Mouse (Mus musculus) T-helper 17 cell (primary cell): ENCODE measurements around the gene Mef2a.

Source experiments
- in situ Hi-C, 2 experiments: fragments of 300-600 bp; cut with MboI, MseI; formaldehyde crosslinking; loops; 1 replicate in 1 of 2; 2 replicates in 1 of 2; pipeline ENCODE4 v1.15.1; 2025; ENCODE audit warnings: high pct_unique_total_duplicates in 2 of 2

Mef2a gene

DNA sequence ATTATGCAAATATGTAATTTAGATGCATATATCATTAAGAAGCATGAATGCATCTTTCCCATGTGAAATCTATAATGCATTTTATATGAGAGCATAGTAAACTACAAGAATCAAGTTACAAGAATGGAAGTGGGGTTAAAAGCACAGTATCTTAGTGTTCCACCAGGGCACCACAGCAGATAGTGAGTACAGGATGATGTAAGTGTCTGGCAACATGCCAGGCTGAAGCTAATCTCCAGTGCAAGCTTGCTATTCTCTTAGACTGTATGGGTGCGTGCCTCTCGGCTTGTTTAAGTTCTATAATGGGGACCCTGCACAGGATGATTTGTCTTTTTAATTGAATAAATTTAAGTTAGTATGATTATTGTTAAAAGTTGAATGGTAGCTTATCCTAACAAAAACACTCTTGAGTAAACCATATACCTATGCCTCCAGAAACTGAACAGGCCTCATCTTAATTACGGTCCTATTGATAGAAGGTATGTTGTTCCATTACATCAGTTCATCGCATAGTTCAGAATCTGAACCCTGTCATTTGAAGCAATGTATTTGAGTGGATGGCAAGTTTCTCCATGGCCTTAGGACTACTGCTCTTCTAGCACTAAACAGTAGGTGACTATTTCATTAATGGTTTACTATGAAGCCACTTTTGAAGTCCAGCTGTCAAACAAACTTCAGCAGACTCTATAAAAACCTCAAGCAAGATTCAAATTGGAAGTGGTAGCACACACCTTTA, 112.7 kb downstream of the Mef2a start:
- in situ Hi-C loops, result no loop called here

DNA sequence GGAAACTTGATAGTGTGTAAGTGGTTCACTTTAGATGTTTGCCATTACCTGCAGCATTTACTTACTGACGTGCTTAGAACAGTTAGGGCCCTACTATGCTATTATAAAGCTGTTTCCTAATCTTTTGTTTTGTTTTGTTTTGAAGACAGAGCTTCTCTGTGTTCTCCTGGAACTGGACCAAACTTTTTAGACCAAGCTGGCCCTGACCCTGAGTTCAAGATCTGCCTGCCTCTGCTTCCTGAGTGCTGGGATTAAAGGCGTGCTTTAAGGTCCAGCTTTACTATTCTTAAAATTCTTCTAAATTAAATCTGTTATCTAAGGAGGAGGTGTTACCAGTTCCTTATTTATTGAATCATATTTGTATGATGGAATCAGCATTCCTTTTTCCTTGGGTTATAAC, 126.6 kb downstream of the Mef2a start:
- in situ Hi-C loops, result loop anchor here (10.0 to 25.0 kb wide), 2 partner anchors 109 to 116 kb away; partner anchors contain the start of gene Mef2a (in 1 of the 2)

DNA sequence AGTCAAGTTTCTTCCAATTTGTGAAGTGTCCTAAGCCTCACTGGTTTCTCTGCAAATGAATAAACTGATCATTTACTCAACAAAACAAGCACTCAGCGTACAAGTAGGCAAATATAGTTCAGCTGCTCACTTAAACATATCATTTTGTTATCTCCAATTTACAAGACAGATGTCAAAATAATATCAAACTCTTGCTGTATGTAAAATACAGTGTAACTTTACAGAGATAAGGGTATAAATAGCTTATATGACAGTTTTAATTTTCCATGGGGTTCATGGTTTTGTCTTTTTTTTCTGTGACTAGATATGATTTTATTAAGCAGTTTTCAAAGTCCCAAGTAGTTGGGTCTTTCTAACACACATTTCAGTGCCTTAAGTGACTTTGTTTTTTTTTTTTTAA, 127.4 kb downstream of the Mef2a start:
- in situ Hi-C loops, result loop anchor here (10.0 to 25.0 kb wide), 2 partner anchors 110 to 117 kb away; partner anchors contain the start of gene Mef2a (in 1 of the 2)

DNA sequence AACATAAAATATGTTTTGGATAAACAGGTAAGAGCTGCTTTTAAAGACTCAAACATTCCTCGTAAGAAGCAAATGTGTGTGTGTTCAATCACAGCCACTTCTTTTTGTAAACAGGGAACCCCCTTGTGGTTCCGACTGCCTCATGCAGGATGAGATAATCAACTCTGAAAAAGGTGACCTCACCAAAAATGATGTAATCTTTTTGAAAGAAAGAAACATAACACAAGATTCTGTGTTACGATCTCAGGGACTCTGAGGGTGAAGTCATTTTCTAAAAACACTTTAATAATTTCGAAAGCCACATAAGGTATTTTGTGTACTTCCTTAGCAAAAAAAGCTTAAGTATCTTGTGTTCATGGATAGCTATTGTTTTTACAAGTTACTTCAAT, 128.8 kb downstream of the Mef2a start:
- in situ Hi-C loops, result loop anchor here (5.0 to 25.0 kb wide), 3 partner anchors 111 to 1078 kb away; partner anchors contain the start of gene Mef2a (in 1 of the 2)

DNA sequence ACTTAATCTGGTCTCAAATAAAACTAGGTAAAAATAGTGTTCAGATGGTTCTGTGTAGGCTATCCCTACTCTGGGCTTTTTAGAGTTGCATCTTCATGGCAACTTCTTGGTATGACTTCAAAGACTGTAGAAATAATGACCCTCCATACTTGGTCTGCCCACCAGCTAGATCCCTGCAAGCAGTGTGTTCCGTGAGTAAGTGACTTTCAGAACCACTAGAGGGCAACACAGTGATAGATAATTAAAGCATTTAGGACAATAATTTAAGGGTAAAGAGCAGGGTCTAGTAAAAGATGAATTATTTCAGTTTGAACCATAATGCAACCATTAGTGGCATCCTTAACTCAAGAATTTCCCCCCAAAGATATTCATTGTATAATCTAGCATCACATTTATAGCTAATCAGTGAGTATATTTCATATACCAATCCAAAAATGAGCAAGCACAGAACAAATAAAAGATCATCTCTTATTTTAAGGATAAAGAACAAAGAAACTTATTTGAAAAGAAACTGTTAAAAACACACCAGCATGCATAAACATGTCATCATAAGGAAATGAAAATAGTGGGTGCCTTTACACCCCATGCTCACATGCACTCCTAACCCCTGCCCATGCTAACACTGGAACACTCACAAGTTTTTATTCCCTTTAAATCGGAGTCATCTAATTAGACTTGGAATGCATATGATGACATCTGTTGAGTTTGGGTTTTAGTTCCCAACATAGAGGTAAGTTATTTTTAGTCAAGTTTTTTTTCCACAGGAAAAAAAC, 129.4 kb downstream of the Mef2a start:
- in situ Hi-C loops, result loop anchor here (5.0 to 25.0 kb wide), 3 partner anchors 111 to 1079 kb away; partner anchors contain the start of gene Mef2a (in 1 of the 2)

DNA sequence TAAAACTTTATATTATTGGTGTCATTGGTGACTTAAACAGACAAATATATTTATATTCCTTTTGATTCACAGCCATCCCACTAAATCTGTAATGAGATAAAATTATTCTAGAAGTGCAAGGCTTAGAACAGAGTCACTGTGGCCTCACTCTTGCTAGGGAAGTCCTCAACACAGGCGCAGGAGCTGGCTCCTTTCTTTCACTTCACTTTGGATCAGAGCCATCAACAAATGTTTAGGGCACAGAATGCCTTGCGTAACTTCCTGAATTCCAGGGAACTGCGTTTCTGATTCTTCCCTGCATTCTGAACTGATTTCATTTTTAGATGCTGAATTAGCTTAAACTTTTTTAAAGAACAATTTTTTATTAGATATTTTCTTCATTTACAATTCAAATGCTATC, 130.7 kb downstream of the Mef2a start:
- in situ Hi-C loops, result loop anchor here (5.0 to 25.0 kb wide), 3 partner anchors 113 to 1080 kb away; partner anchors contain the start of gene Mef2a (in 1 of the 2)

DNA sequence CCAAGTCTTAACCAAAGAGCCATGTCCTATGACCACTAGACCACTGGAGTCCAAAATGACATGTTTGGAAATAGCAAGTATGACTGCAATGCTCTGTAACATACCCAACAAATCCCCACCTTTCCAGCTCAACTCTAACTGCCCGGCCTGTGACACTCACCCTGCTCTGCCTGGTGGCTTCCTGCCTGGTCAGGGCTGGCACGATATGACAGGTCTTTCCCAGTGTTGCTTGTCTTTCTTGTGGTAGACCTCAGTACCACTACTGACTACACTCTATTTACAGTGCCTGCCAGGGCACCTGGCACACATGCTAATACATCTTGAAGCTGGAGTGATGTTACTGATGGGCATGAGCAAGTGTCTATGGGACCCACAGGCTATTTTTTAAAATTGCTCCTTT, 134.9 kb downstream of the Mef2a start:
- in situ Hi-C loops, result loop anchor here in 1 of 2 experiments (25.0 kb wide), 1 partner anchor 125 kb away; the partner anchor contains the start of gene Mef2a

DNA sequence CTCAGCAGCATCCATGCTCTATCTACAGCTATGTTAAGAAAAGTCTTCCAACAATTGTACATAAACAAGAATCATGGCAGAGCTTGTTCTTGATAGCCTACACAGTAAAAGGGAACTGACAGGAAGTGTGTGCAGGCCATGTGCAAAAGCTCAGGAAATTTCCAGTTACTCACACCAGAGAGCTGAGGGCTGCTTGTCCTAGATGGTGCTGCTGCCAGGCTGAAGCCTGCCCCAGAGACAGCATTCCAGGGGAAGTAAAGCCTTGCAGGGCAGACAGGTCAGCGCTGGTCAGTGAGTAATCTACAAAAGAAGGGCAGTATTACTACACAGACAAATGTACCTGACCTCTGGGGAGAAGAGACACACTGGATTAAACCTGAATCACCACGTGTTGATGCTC, 136.3 kb downstream of the Mef2a start:
- in situ Hi-C loops, result loop anchor here in 1 of 2 experiments (25.0 kb wide), 1 partner anchor 126 kb away; the partner anchor contains the start of gene Mef2a

DNA sequence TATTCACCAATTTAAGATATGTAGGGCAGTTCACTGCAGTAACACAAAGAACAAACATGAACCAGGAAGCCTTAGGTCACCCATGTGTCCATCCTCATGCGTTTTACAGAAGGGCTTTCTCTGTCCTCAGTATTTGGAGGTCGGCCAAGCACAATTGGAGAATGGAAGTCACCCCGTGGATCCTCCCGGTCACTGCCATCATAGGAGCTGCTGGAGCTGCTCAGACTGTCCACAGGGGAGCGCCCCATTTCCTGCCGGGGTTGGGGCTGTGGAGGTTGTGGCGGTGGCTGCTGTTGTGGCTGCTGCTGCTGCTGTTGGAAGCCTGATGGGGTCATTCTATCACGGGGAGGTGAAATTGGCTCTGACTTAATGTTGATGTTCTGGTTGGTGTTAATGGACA, 137.9 kb downstream of the Mef2a start:
- in situ Hi-C loops, result loop anchor here in 1 of 2 experiments (25.0 kb wide), 1 partner anchor 128 kb away; the partner anchor contains the start of gene Mef2a

DNA sequence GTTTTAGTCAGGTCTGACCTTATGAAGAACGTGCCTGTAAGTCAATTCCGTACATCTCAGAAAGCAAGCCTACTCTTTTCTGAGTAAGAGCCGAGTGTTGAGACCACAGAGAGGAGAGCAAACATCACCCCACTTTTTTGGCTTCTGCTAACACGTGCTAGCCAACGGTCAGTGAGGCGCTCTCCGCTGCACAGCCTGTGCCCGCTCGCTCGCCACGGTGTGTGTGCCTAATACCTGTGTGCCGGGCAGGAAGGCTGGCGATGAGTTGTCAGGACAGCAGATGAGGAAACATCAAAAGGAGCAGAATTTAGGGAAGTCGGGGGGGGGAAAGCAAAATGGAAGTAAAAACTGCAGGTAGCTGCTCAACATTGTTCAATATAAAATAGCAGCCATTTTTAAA, 140.2 kb downstream of the Mef2a start:
- in situ Hi-C loops, result loop anchor here in 1 of 2 experiments (25.0 kb wide), 1 partner anchor 130 kb away; the partner anchor contains the start of gene Mef2a

DNA sequence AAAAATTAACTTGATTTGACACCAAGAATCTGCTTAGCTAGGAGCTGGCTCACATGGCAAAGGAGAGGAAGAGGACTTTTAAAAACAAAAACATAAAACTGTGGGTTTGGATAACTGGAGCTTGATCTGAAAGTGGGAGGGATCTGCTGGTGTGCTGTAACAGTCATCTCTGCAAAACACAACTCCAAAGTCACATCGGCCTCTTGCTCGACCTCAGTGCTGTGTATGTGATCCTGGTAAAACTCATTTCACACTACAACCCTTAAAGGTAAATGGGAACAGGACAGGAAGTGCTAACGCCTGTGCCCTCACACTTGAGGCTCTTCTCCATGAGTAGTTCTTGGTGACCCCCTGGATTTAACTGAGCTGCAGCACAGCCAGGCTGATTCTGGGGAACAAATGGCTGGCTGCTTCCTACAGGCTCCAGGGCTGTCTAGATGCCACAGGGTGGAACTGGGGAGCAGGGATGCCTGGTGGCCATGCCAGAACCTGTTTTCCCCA, 142.0 kb downstream of the Mef2a start:
- in situ Hi-C loops, result loop anchor here in 1 of 2 experiments (25.0 kb wide), 1 partner anchor 132 kb away; the partner anchor contains the start of gene Mef2a

DNA sequence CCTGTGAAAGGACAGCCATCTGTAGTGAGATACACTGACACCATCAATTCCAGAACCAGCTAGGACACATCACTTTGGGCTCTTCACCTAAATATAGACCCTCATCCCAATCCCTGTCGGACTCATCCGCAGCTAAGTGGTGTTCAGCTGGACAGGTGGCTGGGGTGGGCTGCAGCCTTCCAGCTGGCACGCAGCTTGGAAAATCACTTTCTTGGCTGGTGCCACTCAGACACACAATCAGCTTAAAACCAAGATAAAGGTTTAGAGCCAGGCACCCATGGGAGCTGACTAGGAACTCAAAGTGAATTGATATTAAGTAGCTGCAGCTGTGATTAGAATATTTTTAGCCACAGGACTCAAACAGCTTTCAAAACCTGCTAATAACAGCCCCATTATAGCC, 142.4 kb downstream of the Mef2a start:
- in situ Hi-C loops, result loop anchor here in 1 of 2 experiments (25.0 kb wide), 1 partner anchor 132 kb away; the partner anchor contains the start of gene Mef2a

DNA sequence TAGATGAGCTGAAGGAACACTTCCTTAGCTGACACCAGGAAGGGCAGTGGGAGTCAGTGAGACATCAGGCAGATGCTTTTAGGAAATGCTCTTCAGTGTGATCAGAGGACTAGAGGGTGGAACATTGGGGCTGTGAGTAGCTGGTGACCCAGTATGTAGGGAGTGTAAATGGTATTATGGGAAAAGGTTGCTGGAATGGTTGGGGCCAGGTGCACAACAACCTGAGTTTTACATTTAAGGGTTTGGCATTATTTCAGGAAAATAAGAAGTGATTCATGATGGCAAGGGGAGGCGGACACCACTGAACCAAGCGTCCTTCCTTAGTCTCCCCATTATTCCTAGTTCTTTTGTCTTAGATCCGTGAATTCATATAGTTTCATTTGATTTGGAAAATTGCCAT, 143.0 kb downstream of the Mef2a start:
- in situ Hi-C loops, result loop anchor here in 1 of 2 experiments (25.0 kb wide), 1 partner anchor 133 kb away; the partner anchor contains the start of gene Mef2a

DNA sequence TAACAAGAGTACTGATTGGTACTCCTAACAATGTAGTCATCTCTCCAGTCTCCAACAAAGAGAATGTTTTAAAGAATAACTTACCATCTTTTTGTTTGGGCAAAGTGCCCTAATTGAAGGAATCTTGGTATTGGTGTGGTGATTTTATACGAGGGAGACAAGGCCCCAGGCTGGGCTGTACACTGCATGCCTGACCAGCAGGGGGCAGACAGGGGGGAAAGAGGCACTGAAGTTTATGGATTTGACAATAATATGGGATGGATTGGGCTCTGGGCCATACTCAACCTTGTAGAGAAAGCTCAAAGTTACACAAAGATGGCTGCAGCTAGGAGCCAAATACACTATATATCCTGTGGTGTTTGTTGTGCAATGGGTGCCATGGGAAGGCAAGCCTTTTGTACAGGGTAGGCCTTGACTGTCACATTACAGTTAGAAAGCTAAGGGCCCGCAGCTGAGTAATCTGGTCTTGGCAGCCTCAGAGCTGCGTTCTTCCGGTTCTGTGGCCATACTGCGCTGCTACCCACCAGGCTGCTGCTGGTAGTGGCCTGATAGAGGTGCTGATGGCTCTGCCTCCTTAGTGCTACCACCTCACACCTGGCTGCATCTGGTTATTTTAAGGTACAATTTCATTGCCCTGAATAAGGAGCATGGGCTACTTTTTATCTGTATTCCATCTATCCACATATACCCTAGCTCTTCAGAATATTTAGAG, 143.6 kb downstream of the Mef2a start:
- in situ Hi-C loops, result loop anchor here in 1 of 2 experiments (25.0 kb wide), 1 partner anchor 133 kb away; the partner anchor contains the start of gene Mef2a

DNA sequence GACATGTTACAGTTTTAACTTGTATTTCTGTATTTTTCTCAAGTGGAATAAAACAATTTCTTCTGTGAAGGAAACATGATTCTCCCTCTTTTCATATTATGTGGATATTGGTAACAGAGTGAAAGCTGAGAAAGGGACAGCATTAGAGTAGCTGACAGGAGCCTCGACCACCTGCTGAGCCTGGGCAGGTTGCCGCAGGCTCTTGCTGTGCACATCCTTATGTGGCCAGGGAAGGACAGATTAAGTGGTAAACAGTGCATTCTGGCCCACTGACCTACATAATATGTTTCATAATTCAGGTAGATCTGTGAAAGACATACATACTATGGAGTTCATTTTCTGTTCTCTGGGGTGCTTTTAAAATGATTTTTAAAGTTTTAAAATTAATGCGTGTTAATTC, 144.3 kb downstream of the Mef2a start:
- in situ Hi-C loops, result loop anchor here in 1 of 2 experiments (25.0 kb wide), 1 partner anchor 134 kb away; the partner anchor contains the start of gene Mef2a

DNA sequence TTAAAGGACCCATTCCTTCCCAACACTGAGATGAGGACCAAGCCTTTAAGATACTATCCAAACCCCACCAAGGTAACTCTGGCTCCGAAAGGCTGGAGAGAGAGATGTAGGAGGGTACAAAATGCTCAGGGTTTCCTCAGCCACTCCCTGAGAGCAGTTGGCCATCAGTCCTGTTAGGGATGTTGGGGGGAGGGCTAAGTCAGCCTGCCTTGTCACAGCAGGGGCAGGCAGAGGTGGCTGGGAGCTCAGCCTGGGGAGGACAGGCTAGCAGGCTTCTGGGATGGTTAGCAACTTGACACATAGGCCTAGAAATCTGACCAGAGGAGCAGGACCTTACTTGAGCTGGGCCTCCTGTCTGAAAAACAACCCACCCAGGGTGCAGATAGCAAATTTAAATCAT, 145.1 kb downstream of the Mef2a start:
- in situ Hi-C loops, result loop anchor here in 1 of 2 experiments (25.0 kb wide), 1 partner anchor 135 kb away; the partner anchor contains the start of gene Mef2a

DNA sequence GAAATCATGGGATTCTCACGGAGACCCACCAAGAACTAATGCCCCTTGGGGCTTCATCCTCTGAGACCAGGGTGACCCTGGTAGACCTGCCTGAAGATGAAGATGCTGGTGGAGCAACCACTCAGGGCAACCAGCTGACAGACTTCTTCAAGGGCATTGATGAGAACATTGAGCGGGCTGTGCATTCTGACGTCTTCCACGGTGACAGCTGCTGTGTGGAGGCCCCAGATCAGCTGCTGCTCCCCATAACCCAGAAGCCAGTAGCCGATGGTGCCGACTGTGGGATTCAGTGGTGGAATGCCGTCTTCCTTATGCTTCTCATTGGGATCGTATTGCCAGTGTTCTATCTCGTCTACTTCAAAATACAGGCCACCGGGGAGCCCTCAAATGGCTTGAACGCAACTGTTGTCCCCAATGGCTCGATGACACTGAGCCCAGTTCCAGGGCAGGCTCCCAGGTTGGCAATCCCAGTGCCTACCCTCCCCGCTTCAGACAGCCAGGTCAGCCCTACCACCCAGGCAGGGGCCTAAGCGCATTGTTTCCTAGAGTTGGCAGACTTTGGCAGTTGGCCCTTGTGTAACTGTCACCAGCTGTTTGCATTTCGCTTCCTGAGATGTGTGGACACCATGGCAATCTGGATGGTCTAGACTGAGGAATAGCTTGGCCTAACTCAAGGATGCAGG, 146.6 kb downstream of the Mef2a start:
- in situ Hi-C loops, result loop anchor here in 1 of 2 experiments (25.0 kb wide), 1 partner anchor 136 kb away; the partner anchor contains the start of gene Mef2a

DNA sequence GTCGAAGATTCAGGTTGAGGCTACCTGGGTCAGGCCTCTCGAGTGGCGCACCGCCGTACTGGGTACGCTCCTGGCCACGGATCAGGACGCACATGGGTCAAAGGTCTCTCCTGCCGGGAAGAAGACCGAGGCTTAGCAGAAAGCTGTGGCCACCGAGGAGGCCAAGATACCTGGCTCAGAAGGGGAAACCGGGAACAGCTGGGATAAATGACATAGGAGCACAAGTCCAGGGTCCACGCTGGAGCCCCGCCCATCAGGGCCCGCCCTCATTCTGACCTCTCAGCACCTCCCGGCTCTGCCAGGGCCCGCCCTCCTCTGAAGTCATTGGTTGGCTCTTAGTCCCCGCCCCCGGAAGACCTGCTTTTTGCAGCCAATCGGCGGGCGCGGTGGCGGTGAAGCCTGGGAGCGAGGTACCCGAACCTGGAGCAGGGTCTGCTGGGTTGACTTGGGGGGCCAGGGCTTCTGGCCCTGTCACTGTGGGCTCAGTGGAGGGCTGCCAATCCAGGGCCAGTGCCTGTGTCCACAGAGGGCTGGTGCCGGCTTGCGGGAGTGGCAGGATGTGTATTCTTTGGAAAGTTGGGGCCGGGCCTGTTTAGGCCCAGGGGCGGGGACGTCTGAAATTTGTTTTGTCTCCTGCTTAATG, 150.3 kb downstream of the Mef2a start, which contains the start of gene Lysmd4:
Gene Lysmd4, plus strand, starts transcription at position 325 of the 643 bp plus-strand sequence.
- in situ Hi-C loops, result no loop called here

DNA sequence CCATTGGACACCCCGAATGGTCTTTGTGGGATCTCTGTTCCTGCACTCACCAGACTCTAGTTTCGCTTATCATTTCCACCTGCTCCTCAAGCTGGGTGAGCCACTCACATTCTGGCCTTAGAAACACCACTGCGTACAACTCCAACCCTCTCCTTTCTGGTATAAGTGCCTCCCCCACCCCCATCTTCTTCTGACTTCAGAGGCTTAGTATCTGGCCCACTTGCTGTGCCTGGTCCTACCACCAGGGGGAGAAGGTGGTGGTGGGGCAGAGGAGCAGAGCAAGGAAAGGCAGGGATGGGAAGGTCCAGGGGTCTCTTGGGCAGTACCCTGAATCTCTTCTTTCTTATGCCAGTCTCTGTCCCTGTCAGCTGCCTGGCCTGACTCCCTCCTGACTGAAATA, 155.6 kb downstream of the Mef2a start:
- in situ Hi-C loops, result loop anchor here (5.0 to 10.0 kb wide), 4 partner anchors 392 to 1032 kb away; no protein-coding TSS in a partner anchor
